Mouse (Mus musculus) intestine, embryonic 14.5 days (tissue): Measurements from ENCODE around the gene Tmco4. TPM values are rescaled to one million over a fixed set of nuclear protein-coding genes. Genes with fewer than 3 reads are reported as not detected.
A peak's percentile ranks its signal among the peaks of the same experiment; 100 is the strongest.

Experiments used
- ATAC-seq: fragments of 200-750 bp; cut with Nextera tagmentation; replicated peaks from 2 replicates; pipeline ENCODE4 v1.8.0; 2017; ENCODE audit warnings: low read depth, moderate number of reproducible peaks, moderate TSS enrichment, moderate library complexity; ENCODE audit not compliant: low FRiP score, low TSS enrichment
- DNase-seq: peaks from one replicate; pipeline ENCODE4 v3.0.0-alpha.2; 2018; ENCODE audit warnings: low spot score
- H3K27ac ChIP-seq: fragments of 300-500 bp; sonication (generic); 2 replicates; pipeline ENCODE4 v1.5.1; 2014; ENCODE audit warnings: low read depth, mild to moderate bottlenecking, control low read depth
- H3K27me3 ChIP-seq: fragments of 300-500 bp; sonication (generic); replicated peaks from 2 replicates; pipeline ENCODE4 v1.6.1; 2014; ENCODE audit warnings: low read length, control low read depth; ENCODE audit not compliant: control insufficient read depth, insufficient read depth
- H3K36me3 ChIP-seq: fragments of 300-500 bp; sonication (generic); 2 replicates; pipeline ENCODE4 v1.6.1; 2014; ENCODE audit warnings: low read length, control low read depth; ENCODE audit not compliant: control insufficient read depth, insufficient read depth
- H3K4me1 ChIP-seq: fragments of 300-500 bp; sonication (generic); replicated peaks from 2 replicates; pipeline ENCODE4 v1.6.1; 2014; ENCODE audit warnings: low read length, control low read depth, mixed read lengths; ENCODE audit not compliant: control insufficient read depth, insufficient read depth
- H3K4me2 ChIP-seq: fragments of 300-500 bp; sonication (generic); 2 replicates; pipeline ENCODE4 v1.6.1; 2014; ENCODE audit warnings: low read length
- H3K4me3 ChIP-seq: fragments of 300-500 bp; sonication (generic); 2 replicates; pipeline ENCODE4 v1.5.1; 2014; ENCODE audit warnings: low read depth, low read length, control low read depth, mixed read lengths
- H3K9ac ChIP-seq: fragments of 300-500 bp; sonication (generic); 2 replicates; pipeline ENCODE4 v1.6.1; 2014; ENCODE audit warnings: mild to moderate bottlenecking, low read length
- H3K9me3 ChIP-seq: fragments of 300-500 bp; sonication (generic); 2 replicates; pipeline ENCODE4 v1.6.1; 2016; ENCODE audit warnings: low read length, control low read depth; ENCODE audit not compliant: control insufficient read depth
- WGBS: fragments of 180-500 bp; shearing (Covaris S2); extraction: QIAGEN DNeasy Blood & Tissue Kit; methylation state at CpG from one replicate; pipeline ENCODE4 v1.1.7; 2014; 5-methylcytosine and 5-hydroxymethylcytosine counted together
- polyA plus RNA-seq: library from polyadenylated mRNA; unstranded; fragments of >200 nt; fragmentation: Nextera tagmentation; extraction: Ambion mirVana; gene quantifications from 2 replicates; pipeline ENCODE4 v1.2.1, GENCODE M21; 2014

Gene Tmco4
- polyA plus RNA-seq, 1 experiment from 2014 or later = 10.0 TPM

DNA sequence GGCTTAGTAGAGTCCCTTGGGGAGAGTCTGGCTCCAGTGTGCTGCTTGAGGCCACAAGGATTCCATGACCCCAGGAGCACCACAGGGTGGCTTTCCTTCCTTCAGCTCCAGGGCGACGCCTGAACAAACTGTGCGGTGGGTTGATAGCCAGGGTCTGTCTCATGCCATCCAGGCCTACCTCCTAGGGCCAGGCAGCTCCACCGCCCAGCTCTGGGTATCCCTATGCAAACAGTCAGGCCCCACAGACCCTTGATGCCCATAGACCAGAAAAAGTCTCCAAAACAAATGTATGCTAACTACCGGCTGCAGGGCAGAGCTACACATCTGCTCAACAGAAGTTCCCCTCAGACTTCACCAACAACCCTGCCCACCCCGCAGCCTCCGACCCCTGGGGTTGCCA, 118.4 kb downstream of the Tmco4 start:
- DNase-seq = no peak

DNA sequence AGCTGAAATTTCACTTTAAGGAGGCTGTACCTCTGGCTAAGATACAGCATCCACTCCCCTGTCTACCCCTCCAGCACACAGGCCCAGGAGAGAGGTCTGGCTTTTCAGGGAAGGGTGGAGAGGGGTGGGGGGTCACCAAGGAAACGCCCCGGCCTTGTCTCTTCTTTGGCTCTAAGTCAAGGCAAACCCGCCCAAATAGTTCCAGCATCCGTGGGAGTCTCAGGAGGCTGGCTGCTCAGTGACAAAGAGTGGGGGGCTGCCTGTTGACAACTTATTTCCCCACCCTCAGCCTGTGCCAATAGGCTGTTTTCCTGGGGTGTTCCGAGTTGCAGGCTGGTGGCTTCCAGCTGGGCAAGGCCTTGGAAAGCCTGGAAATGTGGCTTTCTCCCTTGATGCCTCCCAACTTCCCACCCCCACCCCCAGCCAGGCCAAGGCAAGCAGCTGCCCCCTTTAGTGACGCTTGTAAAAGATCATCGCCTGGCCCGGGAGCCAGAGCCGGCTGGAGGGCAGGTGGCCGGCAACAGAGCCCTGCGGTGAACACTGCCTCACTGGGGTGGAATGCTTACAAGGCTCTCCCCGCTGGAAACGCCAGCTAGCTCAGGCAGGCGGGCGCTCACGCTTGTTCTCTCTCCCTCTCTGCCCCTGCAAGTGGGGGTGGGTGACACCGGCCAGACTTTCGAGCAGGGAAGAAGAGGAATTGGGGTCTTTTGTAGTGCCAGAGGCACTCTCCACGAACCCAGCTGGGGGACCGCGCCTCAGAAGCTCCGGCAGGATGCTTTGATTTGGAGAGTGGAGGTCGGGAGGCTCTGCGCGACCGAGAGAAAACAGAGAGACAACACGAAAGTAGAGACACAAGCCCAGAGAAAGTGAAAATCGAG, 119.0 kb downstream of the Tmco4 start:
- H3K9ac ChIP-seq = peak overlapping the region; percentile 73
- peak overlapping the region; percentile 89 for H3K4me2 ChIP-seq
- H3K4me1 ChIP-seq = peaks cover 10% of the 10 kb centered on the region; the same call in 1 of the 2 replicates
- 0 out of 2 replicates have a peak, but pooled peaks cover 3% of the 10 kb centered on the region for H3K36me3 ChIP-seq
- H3K27me3 ChIP-seq = peaks cover 25% of the 10 kb centered on the region; the same call in 1 of the 2 replicates
- ATAC-seq (no peak; the same call in 1 of the 2 replicates), DNase-seq (peak; percentile 77)
- peaks cover 8% of the 10 kb centered on the region for H3K9me3 ChIP-seq
- peak overlapping the region; percentile 71 for H3K4me3 ChIP-seq
- WGBS = 7% methylated on average over 28 of the region's 28 CpGs
- H3K27ac ChIP-seq = peak overlapping the region; percentile 51; the same call in 1 of the 2 replicates

More for the DNA sequence above, 118.4 kb downstream of the Tmco4 start:
- Histone ChIP-seq H3K9me3 (peaks cover 8% of the 10 kb centered on the region), H3K4me2 (peak overlapping the region; percentile 89), H3K9ac (0 out of 2 replicates have a peak overlapping the region, but pooled peaks have one; percentile 10), H3K4me3 (peak overlapping the region; percentile 71), H3K4me1 (peaks cover 10% of the 10 kb centered on the region; the same call in 1 of the 2 replicates), H3K27ac (no peak overlapping the region), H3K27me3 (peaks cover 25% of the 10 kb centered on the region; the same call in 1 of the 2 replicates), H3K36me3 (0 out of 2 replicates have a peak, but pooled peaks cover 3% of the 10 kb centered on the region)
- ATAC-seq = no peak
- 47% methylated on average over 7 of the region's 7 CpGs for WGBS

DNA sequence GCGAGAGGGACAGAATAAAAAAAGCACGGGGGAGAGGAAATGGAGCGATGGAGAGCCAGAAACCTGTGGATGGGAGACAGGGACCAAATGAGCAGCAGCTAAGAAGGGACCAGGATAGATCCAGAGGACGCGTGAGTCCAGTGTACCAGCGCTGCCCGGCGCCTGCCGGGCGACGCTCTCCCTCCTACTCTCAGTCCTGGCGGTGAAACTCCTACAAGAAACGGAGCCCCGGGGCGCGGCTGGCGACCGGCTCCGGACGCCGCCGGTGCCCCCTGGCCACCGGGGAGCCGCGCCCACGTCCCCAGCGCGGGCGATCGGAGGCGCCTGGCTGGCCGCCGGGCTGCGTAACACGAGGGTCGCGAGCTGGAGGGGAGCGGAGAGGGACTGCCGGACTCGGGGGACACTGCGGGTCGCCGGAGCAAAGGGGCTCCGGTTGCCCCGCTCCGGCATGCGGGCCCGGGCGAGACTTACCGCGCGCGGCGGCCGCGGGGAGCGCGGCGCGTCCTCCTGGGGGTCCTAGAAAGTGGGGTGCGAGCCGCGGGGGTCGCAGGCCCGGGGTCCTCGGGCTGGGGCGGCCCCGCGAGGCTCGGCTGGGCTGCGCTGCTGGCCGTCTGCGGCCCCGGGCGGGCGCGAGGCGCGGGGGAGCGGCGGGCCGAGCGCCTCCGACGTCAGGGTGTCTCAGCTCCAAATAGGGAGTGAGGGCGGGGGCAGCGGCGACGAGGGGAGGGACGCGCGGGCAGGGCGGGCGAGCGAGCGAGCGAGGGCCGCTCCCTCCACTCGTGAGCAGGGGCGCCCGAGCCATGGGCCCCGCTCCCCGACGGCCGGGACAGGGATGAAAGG, 119.9 kb downstream of the Tmco4 start, which contains the start of gene Nbl1:
Nbl1 (minus strand) TSS at position 638 of the 840 bp plus-strand sequence.
- H3K27ac ChIP-seq = peak within 1 kb of the TSS; percentile 51
- peak; percentile 67 for DNase-seq
- peaks cover 10% of the 10 kb centered on the region; the same call in 1 of the 2 replicates for H3K4me1 ChIP-seq

DNA sequence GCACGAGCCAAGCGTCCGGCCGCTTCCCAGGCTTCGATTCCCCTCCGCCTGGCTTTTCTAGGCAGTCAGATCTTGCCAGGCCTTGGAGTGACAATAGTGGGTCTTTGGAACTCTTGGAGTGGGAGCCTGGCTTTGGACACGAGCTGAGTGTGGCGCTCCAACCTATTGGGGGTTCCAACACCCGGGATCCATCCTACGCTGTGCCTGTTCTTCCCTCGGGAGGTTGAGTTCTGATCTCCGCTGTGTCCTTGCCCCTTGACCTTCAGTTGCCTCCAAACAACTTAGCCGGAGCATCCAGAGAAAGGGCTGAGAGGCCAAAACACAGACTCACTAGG, 120.5 kb downstream of the Tmco4 start:
- Histone ChIP-seq H3K4me3 (peak overlapping the region; percentile 71), H3K9me3 (peaks cover 8% of the 10 kb centered on the region), H3K27me3 (peaks cover 25% of the 10 kb centered on the region; the same call in 1 of the 2 replicates), H3K4me2 (peak overlapping the region; percentile 89), H3K9ac (peak overlapping the region; percentile 73), H3K36me3 (0 out of 2 replicates have a peak, but pooled peaks cover 3% of the 10 kb centered on the region), H3K27ac (no peak overlapping the region), H3K4me1 (peaks cover 10% of the 10 kb centered on the region; the same call in 1 of the 2 replicates)
- ATAC-seq = no peak; the same call in 1 of the 2 replicates
- WGBS = 25% methylated on average over 13 of the region's 13 CpGs
- DNase-seq = no peak

More for the DNA sequence above, 119.9 kb downstream of the Tmco4 start, which contains the start of gene Nbl1:
- no peak; the same call in 1 of the 2 replicates for ATAC-seq
- Histone ChIP-seq H3K27me3 (peaks cover 25% of the 10 kb centered on the region; the same call in 1 of the 2 replicates), H3K9ac (peak within 1 kb of the TSS; percentile 73), H3K9me3 (peaks cover 8% of the 10 kb centered on the region), H3K4me3 (peak within 1 kb of the TSS; percentile 71), H3K36me3 (0 out of 2 replicates have a peak, but pooled peaks cover 3% of the 10 kb centered on the region), H3K4me2 (peak within 1 kb of the TSS; percentile 89)
- 1% methylated on average over 77 of the region's 105 CpGs for WGBS

DNA sequence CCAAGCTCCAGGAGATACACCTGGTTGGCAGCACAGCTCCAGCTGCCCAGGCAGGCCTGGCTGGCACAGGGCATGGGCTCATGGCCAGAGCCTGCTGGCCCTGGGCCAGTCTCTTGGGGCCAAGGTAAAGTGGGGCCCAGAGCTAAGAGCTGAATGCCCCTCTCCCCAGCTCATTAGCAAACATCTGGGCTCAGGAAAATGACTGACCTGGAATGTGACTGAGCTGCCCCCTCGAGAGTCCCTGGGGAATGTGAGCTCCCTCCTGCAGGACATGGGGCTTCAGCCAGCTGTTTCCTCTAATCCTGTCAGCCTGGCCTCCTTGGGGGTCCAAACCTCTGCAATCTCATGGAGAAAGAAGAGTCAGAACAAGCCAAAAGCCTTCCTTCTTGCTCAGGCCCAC, 122.7 kb downstream of the Tmco4 start:
- no peak overlapping the region for H3K9ac ChIP-seq
- no peak overlapping the region for H3K4me3 ChIP-seq
- peak overlapping the region; percentile 29 for H3K27ac ChIP-seq
- H3K4me1 ChIP-seq = peaks cover 10% of the 10 kb centered on the region; the same call in 1 of the 2 replicates
- no peak for ATAC-seq
- H3K36me3 ChIP-seq = 0 out of 2 replicates have a peak, but pooled peaks cover 3% of the 10 kb centered on the region
- no peak overlapping the region for H3K4me2 ChIP-seq
- DNase-seq = no peak
- WGBS = 26% methylated on average over 1 of the region's 1 CpGs
- peaks cover 23% of the 10 kb centered on the region; the same call in 1 of the 2 replicates for H3K27me3 ChIP-seq
- H3K9me3 ChIP-seq = peaks cover 8% of the 10 kb centered on the region

DNA sequence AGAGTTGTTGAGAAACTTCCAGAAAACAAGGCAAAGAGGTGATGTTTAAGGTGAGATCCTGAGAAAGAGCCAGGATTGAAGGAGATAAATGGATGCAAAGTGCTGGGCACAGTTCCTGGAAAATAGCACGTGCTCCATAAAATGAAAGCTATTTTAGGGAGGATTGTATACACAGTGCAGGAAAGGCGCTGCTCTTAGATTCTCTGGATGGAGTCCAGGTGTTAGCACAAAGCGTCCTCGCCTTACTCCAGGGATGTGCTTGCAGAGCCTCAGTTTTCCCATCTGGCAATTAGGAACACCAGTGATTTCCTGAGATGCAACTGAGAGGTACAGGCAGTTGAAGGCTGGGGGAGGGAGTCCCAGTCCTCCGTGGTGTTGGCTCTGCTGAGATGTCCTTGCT, 123.5 kb downstream of the Tmco4 start:
- no peak overlapping the region for H3K27ac ChIP-seq

DNA sequence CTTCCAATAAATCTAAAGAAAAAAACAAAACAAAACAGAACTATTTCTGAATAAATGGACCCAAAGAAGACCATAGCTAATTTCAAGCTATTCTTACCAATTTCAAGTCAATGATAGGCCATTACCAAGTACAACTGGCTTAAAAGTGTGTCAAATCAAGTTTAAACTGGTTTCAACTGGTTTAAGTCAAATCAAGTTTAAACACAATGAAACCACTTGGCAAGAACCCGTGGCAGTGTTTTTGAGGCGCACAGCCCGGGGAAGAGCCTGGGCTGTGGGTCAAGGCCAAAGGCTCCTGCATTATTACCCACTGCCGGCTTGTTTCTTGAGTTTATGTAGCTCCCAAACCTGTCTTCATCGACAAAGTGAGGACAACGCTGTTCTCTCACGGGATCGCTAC, 127.6 kb downstream of the Tmco4 start:
- Histone ChIP-seq H3K4me3 (no peak overlapping the region), H3K36me3 (peaks cover 37% of the 10 kb centered on the region), H3K9me3 (no peaks in the 10 kb centered on the region), H3K4me1 (no peaks in the 10 kb centered on the region), H3K4me2 (no peak overlapping the region), H3K9ac (no peak overlapping the region), H3K27ac (no peak overlapping the region), H3K27me3 (no peaks in the 10 kb centered on the region)
- 94% methylated on average over 8 of the region's 8 CpGs for WGBS
- no peak for ATAC-seq
- DNase-seq = no peak

More for the DNA sequence above, 123.5 kb downstream of the Tmco4 start:
- Histone ChIP-seq H3K9me3 (peaks cover 8% of the 10 kb centered on the region), H3K27me3 (peaks cover 17% of the 10 kb centered on the region; the same call in 1 of the 2 replicates), H3K4me1 (peaks cover 6% of the 10 kb centered on the region; the same call in 1 of the 2 replicates), H3K36me3 (0 out of 2 replicates have a peak, but pooled peaks cover 1% of the 10 kb centered on the region), H3K4me2 (no peak overlapping the region), H3K4me3 (no peak overlapping the region), H3K9ac (no peak overlapping the region)
- ATAC-seq (peak; percentile 44; the same call in 1 of the 2 replicates), DNase-seq (no peak)
- WGBS = 41% methylated on average over 5 of the region's 5 CpGs

DNA sequence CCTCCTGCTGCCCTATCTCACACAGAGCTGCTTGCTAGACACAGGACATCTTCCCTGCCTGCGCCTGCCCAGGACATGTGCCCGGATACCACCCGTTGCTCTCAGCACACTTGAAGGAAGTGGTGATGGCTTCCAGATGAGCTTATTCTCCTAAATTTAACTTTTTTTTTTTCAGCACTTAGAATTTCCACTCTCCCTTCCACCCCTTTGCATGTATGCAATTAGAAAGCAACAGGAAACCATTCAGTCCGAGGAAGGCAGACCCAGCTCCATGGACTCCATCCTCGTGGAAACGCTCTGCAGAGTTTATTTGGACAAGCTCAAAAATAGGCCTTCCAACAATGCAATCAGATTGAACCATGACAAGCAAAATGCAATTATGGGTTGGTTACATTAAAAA, 128.9 kb downstream of the Tmco4 start:
- Histone ChIP-seq H3K4me1 (no peaks in the 10 kb centered on the region), H3K27ac (no peak overlapping the region), H3K27me3 (no peaks in the 10 kb centered on the region), H3K36me3 (peaks cover 37% of the 10 kb centered on the region), H3K4me2 (no peak overlapping the region), H3K9me3 (no peaks in the 10 kb centered on the region), H3K4me3 (no peak overlapping the region), H3K9ac (no peak overlapping the region)
- ATAC-seq (no peak), DNase-seq (no peak)
- WGBS = 80% methylated on average over 6 of the region's 6 CpGs
